Mouse (Mus musculus) liver, embryonic 13.5 days (tissue): Measurements from ENCODE around the gene Mrpl11. TPM values are rescaled to one million over a fixed set of nuclear protein-coding genes. Genes with fewer than 3 reads are reported as not detected.

Source experiments
- ATAC-seq: fragments of 200-750 bp; cut with Nextera tagmentation; 2 replicates; pipeline ENCODE4 v1.8.0; 2017; ENCODE audit warnings: low read depth, mild to moderate bottlenecking, moderate number of reproducible peaks, moderate library complexity
- DNase-seq: peaks from one replicate; pipeline ENCODE4 v3.0.0; 2022
- H3K27ac ChIP-seq: fragments of 300-500 bp; sonication (generic); 2 replicates; pipeline ENCODE4 v1.5.1; 2015; ENCODE audit warnings: moderate library complexity, mild to moderate bottlenecking, inconsistent platforms
- H3K27me3 ChIP-seq: fragments of 300-500 bp; sonication (generic); 2 replicates; pipeline ENCODE4 v1.6.1; 2015; ENCODE audit warnings: mild to moderate bottlenecking, inconsistent platforms
- H3K36me3 ChIP-seq: fragments of 300-500 bp; sonication (generic); 2 replicates; pipeline ENCODE4 v1.6.1; 2015; ENCODE audit warnings: mild to moderate bottlenecking, inconsistent platforms
- H3K4me1 ChIP-seq: fragments of 300-500 bp; sonication (generic); replicated peaks from 2 replicates; pipeline ENCODE4 v1.6.1; 2015; ENCODE audit warnings: inconsistent platforms
- H3K4me2 ChIP-seq: fragments of 300-500 bp; sonication (generic); 2 replicates; pipeline ENCODE4 v1.6.1; 2015; ENCODE audit warnings: inconsistent platforms, mild to moderate bottlenecking, moderate library complexity
- H3K4me3 ChIP-seq: fragments of 300-500 bp; sonication (generic); replicated peaks from 2 replicates; pipeline ENCODE4 v1.5.1; 2015; ENCODE audit warnings: mild to moderate bottlenecking, inconsistent platforms
- H3K9ac ChIP-seq: fragments of 300-500 bp; sonication (generic); 2 replicates; pipeline ENCODE4 v1.6.1; 2015; ENCODE audit warnings: mild to moderate bottlenecking, inconsistent platforms
- H3K9me3 ChIP-seq: fragments of 300-500 bp; sonication (generic); replicated peaks from 2 replicates; pipeline ENCODE4 v1.6.1; 2016; ENCODE audit warnings: inconsistent platforms
- WGBS: fragments of 180-500 bp; shearing (Covaris S2); methylation state at CpG from one replicate; pipeline ENCODE4 v1.1.7; 2015; ENCODE audit not compliant: insufficient replicate concordance; 5-methylcytosine and 5-hydroxymethylcytosine counted together
- polyA plus RNA-seq: library from polyadenylated mRNA; unstranded; fragments of >200 nt; fragmentation: Nextera tagmentation; extraction: Ambion mirVana; gene quantifications from 2 replicates; pipeline ENCODE4 v1.2.1, GENCODE M21; 2015

Mrpl11 gene
- 67.6 and 80.0 TPM in 2 replicates for polyA plus RNA-seq

GRCm38 (mm10) chr19:4961928-4962601, at the start of gene Mrpl11:
TSS of gene Mrpl11 (plus strand) at chr19:4962147.
- ATAC-seq (peak; percentile 96), DNase-seq (peak; percentile 86)
- no peaks in the 10 kb centered on the region; the same call in 1 of the 2 replicates for H3K27me3 ChIP-seq
- peaks cover 29% of the 10 kb centered on the region for H3K36me3 ChIP-seq
- peak within 1 kb of the TSS; percentile 74 for H3K4me2 ChIP-seq
- peak within 1 kb of the TSS; percentile 80 for H3K4me3 ChIP-seq
- peaks cover 13% of the 10 kb centered on the region for H3K4me1 ChIP-seq
- peak within 1 kb of the TSS; percentile 57 for H3K27ac ChIP-seq
- H3K9me3 ChIP-seq, result no peaks in the 10 kb centered on the region
- H3K9ac ChIP-seq, result peak within 1 kb of the TSS; percentile 84
- WGBS, result under 1% methylated on average over 34 of the region's 34 CpGs

GRCm38 (mm10) chr19:4915924-4916603, 45.9 kb upstream of the Mrpl11 start:
- H3K4me3 ChIP-seq, result no peak overlapping the region
- H3K9me3 ChIP-seq, result no peaks in the 10 kb centered on the region
- H3K4me1 ChIP-seq, result peaks cover 7% of the 10 kb centered on the region
- H3K4me2 ChIP-seq, result no peak overlapping the region
- no peak overlapping the region for H3K27ac ChIP-seq
- no peak for DNase-seq
- H3K27me3 ChIP-seq, result no peaks in the 10 kb centered on the region
- H3K36me3 ChIP-seq, result peaks cover 91% of the 10 kb centered on the region
- 86% methylated on average over 15 of the region's 15 CpGs for WGBS
- no peak for ATAC-seq
- no peak overlapping the region for H3K9ac ChIP-seq

GRCm38 (mm10) chr19:4916827-4917226, 45.1 kb upstream of the Mrpl11 start:
- Histone ChIP-seq H3K4me3 (no peak overlapping the region), H3K4me2 (no peak overlapping the region), H3K36me3 (peaks cover 91% of the 10 kb centered on the region), H3K27ac (no peak overlapping the region), H3K27me3 (no peaks in the 10 kb centered on the region), H3K9me3 (no peaks in the 10 kb centered on the region), H3K4me1 (peaks cover 7% of the 10 kb centered on the region), H3K9ac (no peak overlapping the region)
- no peak for ATAC-seq
- DNase-seq, result no peak
- 84% methylated on average over 10 of the region's 10 CpGs for WGBS

- H3K4me3 ChIP-seq, result no peak overlapping the region
- H3K27ac ChIP-seq, result no peak overlapping the region
- peaks cover 95% of the 10 kb centered on the region for H3K36me3 ChIP-seq
- no peaks in the 10 kb centered on the region for H3K4me1 ChIP-seq
- H3K9ac ChIP-seq, result no peak overlapping the region
- no peaks in the 10 kb centered on the region for H3K9me3 ChIP-seq
- H3K4me2 ChIP-seq, result no peak overlapping the region
- ATAC-seq, result no peak
- H3K27me3 ChIP-seq, result no peaks in the 10 kb centered on the region
- no peak for DNase-seq
- WGBS, result 75% methylated on average over 6 of the region's 6 CpGs
These were observed 42.3 kb upstream of the Mrpl11 start for GRCm38 (mm10) chr19:4919652-4920051.

- H3K27me3 ChIP-seq, result no peaks in the 10 kb centered on the region
- H3K4me2 ChIP-seq, result no peak overlapping the region
- H3K27ac ChIP-seq, result no peak overlapping the region
- WGBS, result 91% methylated on average over 11 of the region's 11 CpGs
- no peak overlapping the region for H3K4me3 ChIP-seq
- no peak for DNase-seq
- no peaks in the 10 kb centered on the region for H3K9me3 ChIP-seq
- ATAC-seq, result no peak
- H3K9ac ChIP-seq, result no peak overlapping the region
- peaks cover 56% of the 10 kb centered on the region for H3K36me3 ChIP-seq
- H3K4me1 ChIP-seq, result peaks cover 32% of the 10 kb centered on the region
These were observed 36.7 kb upstream of the Mrpl11 start for GRCm38 (mm10) chr19:4925121-4925860.

- under 1% methylated on average over 32 of the region's 32 CpGs for WGBS
- Histone ChIP-seq H3K4me2 (peak within 1 kb of the TSS; percentile 77), H3K9ac (peak within 1 kb of the TSS; percentile 70), H3K27me3 (0 out of 2 replicates have a peak, but pooled peaks cover 11% of the 10 kb centered on the region), H3K4me3 (peak within 1 kb of the TSS; percentile 73), H3K36me3 (peaks cover 29% of the 10 kb centered on the region), H3K9me3 (no peaks in the 10 kb centered on the region), H3K27ac (peak within 1 kb of the TSS; percentile 70), H3K4me1 (peaks cover 32% of the 10 kb centered on the region)
- DNase-seq (peak; percentile 99), ATAC-seq (peak; percentile 99)
These were observed 33.9 kb upstream of the Mrpl11 start, which contains the start of gene Dpp3 for GRCm38 (mm10) chr19:4927904-4928531. TSS of gene Dpp3 (minus strand) at chr19:4928287.

GRCm38 (mm10) chr19:4928781-4929180, 33.2 kb upstream of the Mrpl11 start:
- peaks cover 32% of the 10 kb centered on the region for H3K4me1 ChIP-seq
- peak overlapping the region; percentile 70; the same call in 1 of the 2 replicates for H3K27ac ChIP-seq
- H3K4me3 ChIP-seq, result peak overlapping the region; percentile 73
- no peaks in the 10 kb centered on the region for H3K9me3 ChIP-seq
- WGBS, result 65% methylated on average over 5 of the region's 5 CpGs
- H3K36me3 ChIP-seq, result peaks cover 21% of the 10 kb centered on the region
- peaks cover 16% of the 10 kb centered on the region for H3K27me3 ChIP-seq
- H3K4me2 ChIP-seq, result peak overlapping the region; percentile 77
- ATAC-seq, result no peak
- DNase-seq, result no peak
- peak overlapping the region; percentile 70 for H3K9ac ChIP-seq

GRCm38 (mm10) chr19:4936896-4937295, 25.1 kb upstream of the Mrpl11 start:
- Histone ChIP-seq H3K4me2 (no peak overlapping the region), H3K36me3 (no peaks in the 10 kb centered on the region), H3K4me3 (no peak overlapping the region), H3K9me3 (no peaks in the 10 kb centered on the region), H3K27ac (no peak overlapping the region), H3K9ac (no peak overlapping the region), H3K27me3 (peaks cover 36% of the 10 kb centered on the region), H3K4me1 (no peaks in the 10 kb centered on the region)
- 71% methylated on average over 2 of the region's 2 CpGs for WGBS
- no peak for DNase-seq
- ATAC-seq, result no peak

- ATAC-seq (no peak), DNase-seq (no peak)
- Histone ChIP-seq H3K4me2 (no peak overlapping the region), H3K36me3 (no peaks in the 10 kb centered on the region), H3K4me1 (peaks cover 6% of the 10 kb centered on the region), H3K4me3 (no peak overlapping the region), H3K9ac (no peak overlapping the region), H3K9me3 (no peaks in the 10 kb centered on the region), H3K27ac (no peak overlapping the region), H3K27me3 (peaks cover 39% of the 10 kb centered on the region)
- 73% methylated on average over 17 of the region's 17 CpGs for WGBS
These were observed 24.3 kb upstream of the Mrpl11 start for GRCm38 (mm10) chr19:4937444-4938310.

GRCm38 (mm10) chr19:4942551-4943252, 19.2 kb upstream of the Mrpl11 start, which contains the start of gene Peli3:
TSS of gene Peli3 (minus strand) at chr19:4943127.
- H3K27ac ChIP-seq, result no peak within 1 kb of the TSS
- peaks cover 71% of the 10 kb centered on the region for H3K27me3 ChIP-seq
- DNase-seq, result peak; percentile 55
- H3K9ac ChIP-seq, result peak within 1 kb of the TSS; percentile 49
- 1% methylated on average over 55 of the region's 55 CpGs for WGBS
- H3K9me3 ChIP-seq, result no peaks in the 10 kb centered on the region
- H3K36me3 ChIP-seq, result no peaks in the 10 kb centered on the region
- peak; percentile 91 for ATAC-seq
- H3K4me3 ChIP-seq, result peak within 1 kb of the TSS; percentile 62
- peak within 1 kb of the TSS; percentile 87 for H3K4me2 ChIP-seq
- H3K4me1 ChIP-seq, result peaks cover 16% of the 10 kb centered on the region
